Mouse (Mus musculus) midbrain, embryonic 11.5 days (tissue): ENCODE results near the gene Sorbs2. TPM values are rescaled to one million over a fixed set of nuclear protein-coding genes. Genes with fewer than 3 reads are reported as not detected.

Experiments
- ATAC-seq: fragments of 200-750 bp; cut with Nextera tagmentation; 2 replicates; pipeline ENCODE4 v1.8.0; 2017; ENCODE audit warnings: moderate TSS enrichment, moderate library complexity; ENCODE audit not compliant: low FRiP score
- DNase-seq: peaks from one replicate; pipeline ENCODE4 v3.0.0; 2015; ENCODE audit warnings: low spot score; ENCODE audit errors: missing footprints
- H3K27ac ChIP-seq: fragments of 300-500 bp; sonication (generic); 2 replicates; pipeline ENCODE4 v1.5.1; 2014; ENCODE audit warnings: low read depth, low read length
- H3K27me3 ChIP-seq: fragments of 300-500 bp; sonication (generic); 2 replicates; pipeline ENCODE4 v1.6.1; 2014; ENCODE audit warnings: mild to moderate bottlenecking, low read length, moderate library complexity, mixed read lengths; ENCODE audit not compliant: control insufficient read depth, insufficient read depth
- H3K36me3 ChIP-seq: fragments of 300-500 bp; sonication (generic); 2 replicates; pipeline ENCODE4 v1.6.1; 2014; ENCODE audit warnings: mild to moderate bottlenecking, low read length, moderate library complexity, mixed read lengths; ENCODE audit not compliant: control insufficient read depth, insufficient read depth
- H3K4me1 ChIP-seq: fragments of 300-500 bp; sonication (generic); 2 replicates; pipeline ENCODE4 v1.6.1; 2014; ENCODE audit warnings: low read length; ENCODE audit not compliant: control insufficient read depth, insufficient read depth
- H3K4me2 ChIP-seq: fragments of 300-500 bp; sonication (generic); 2 replicates; pipeline ENCODE4 v1.6.1; 2014; ENCODE audit warnings: mild to moderate bottlenecking, moderate library complexity
- H3K4me3 ChIP-seq: fragments of 300-500 bp; sonication (generic); 2 replicates; pipeline ENCODE4 v1.5.1; 2014; ENCODE audit warnings: low read depth, low read length
- H3K9ac ChIP-seq: fragments of 300-500 bp; sonication (generic); 2 replicates; pipeline ENCODE4 v1.6.1; 2014; ENCODE audit warnings: low read length
- H3K9me3 ChIP-seq: fragments of 300-500 bp; sonication (generic); 2 replicates; pipeline ENCODE4 v1.6.1; 2016; ENCODE audit warnings: low read length; ENCODE audit not compliant: control insufficient read depth
- WGBS: fragments of 180-500 bp; shearing (Covaris S2); extraction: QIAGEN DNeasy Blood & Tissue Kit; methylation state at CpG from one replicate; pipeline ENCODE4 v1.1.7; 2014; 5-methylcytosine and 5-hydroxymethylcytosine counted together
- polyA plus RNA-seq: library from polyadenylated mRNA; unstranded; fragments of >200 nt; fragmentation: Nextera tagmentation; extraction: Ambion mirVana; gene quantifications from 2 replicates; pipeline ENCODE4 v1.2.1, GENCODE M21; 2014

Gene Sorbs2
- polyA plus RNA-seq, 1 experiment from 2014 or later, result 79.8 TPM

DNA sequence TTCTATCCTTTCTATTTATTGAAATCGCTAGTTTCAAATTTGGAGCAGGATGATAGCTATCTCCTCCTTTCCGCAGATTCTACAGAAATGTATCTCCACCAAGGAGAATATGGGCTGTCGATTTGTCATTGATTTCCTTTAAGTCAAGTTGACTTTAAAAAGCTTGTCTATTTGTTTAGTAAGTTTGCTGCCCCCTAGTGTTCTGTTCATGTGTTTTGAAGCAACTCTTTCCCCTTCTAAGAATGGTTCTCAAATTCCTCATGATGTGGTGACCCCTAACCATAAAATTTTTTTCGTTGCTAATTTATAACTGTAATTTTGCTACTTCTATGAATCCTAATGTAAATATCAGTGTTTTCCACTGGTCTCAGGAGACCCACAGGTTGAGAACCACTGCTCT lies 273.0 kb downstream of the Sorbs2 start:
- H3K9ac ChIP-seq, result no peak overlapping the region
- H3K27ac ChIP-seq, result no peak overlapping the region
- no peaks in the 10 kb centered on the region for H3K9me3 ChIP-seq
- whole genome bisulfite sequencing, result 63% methylated on average over 4 of the region's 4 CpGs
- H3K4me2 ChIP-seq, result no peak overlapping the region
- H3K36me3 ChIP-seq, result peaks cover 6% of the 10 kb centered on the region; the same call in 1 of the 2 replicates
- H3K4me3 ChIP-seq, result no peak overlapping the region
- H3K27me3 ChIP-seq, result no peaks in the 10 kb centered on the region
- no peak for ATAC-seq
- no peaks in the 10 kb centered on the region for H3K4me1 ChIP-seq
- DNase-seq, result peak; percentile 91

DNA sequence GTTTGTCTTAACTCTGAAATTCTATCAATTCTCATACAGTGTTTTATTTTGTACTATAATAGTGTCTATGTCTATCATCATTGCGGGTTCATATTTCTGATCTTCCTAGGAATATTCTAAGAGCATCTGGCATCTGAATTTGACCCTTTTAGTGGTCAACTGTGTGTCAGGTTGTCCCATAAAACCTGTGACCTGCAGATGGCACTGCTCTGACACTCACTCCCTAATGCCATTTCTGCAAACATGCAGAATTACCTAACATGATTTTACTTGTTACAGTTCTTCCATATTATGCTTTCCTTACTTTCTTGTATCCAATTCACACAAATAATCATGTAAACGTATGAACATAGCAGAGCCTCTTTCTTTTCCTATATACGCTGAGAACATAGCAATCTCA lies 281.0 kb downstream of the Sorbs2 start:
- H3K4me2 ChIP-seq, result no peak overlapping the region
- no peak overlapping the region for H3K9ac ChIP-seq
- H3K36me3 ChIP-seq, result peaks cover 2% of the 10 kb centered on the region; the same call in 1 of the 2 replicates
- ATAC-seq (no peak), DNase-seq (no peak)
- no peak overlapping the region for H3K27ac ChIP-seq
- no peaks in the 10 kb centered on the region for H3K4me1 ChIP-seq
- no peaks in the 10 kb centered on the region for H3K9me3 ChIP-seq
- no peak overlapping the region for H3K4me3 ChIP-seq
- H3K27me3 ChIP-seq, result no peaks in the 10 kb centered on the region
- WGBS, result 88% methylated on average over 3 of the region's 3 CpGs

DNA sequence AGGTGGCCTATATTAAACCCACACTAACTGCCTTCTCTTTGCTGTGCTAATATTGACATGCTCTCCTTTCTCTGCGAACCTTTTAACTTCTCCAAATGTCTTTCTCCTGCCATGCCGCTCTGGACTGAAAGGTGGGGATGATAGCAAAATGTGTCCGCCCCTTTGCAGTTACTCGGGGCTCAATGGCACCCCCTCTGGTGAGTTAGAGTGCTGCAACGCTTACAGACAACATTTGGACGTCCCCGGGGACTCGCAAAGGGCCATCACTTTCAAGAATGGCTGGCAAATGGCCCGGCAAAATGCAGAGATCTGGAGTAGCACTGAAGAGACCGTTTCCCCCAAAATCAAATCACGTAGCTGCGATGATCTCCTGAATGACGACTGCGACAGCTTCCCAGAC lies 287.3 kb downstream of the Sorbs2 start:
- WGBS, result 87% methylated on average over 14 of the region's 14 CpGs
- H3K36me3 ChIP-seq, result no peaks in the 10 kb centered on the region
- DNase-seq, result peak; percentile 84

DNA sequence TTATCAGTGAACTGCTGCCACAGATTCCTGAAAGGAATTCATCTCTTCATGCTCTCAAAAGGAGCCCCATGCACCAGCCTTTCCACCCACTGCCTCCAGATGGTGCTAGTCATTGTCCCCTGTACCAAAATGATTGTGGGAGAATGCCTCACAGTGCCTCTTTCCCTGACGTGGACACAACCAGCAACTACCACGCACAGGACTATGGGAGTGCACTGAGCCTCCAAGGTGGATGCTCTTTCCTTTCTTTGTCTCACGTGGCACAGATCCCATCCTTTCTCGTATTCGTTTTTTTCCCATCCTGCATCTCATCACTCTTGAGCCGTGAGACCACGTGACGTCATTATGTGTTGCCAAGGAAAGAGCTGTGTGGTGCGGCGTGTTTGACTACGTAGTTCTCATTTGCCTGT lies 288.7 kb downstream of the Sorbs2 start:
- no peak overlapping the region for H3K4me2 ChIP-seq
- WGBS, result 58% methylated on average over 11 of the region's 11 CpGs
- no peak overlapping the region for H3K9ac ChIP-seq
- H3K9me3 ChIP-seq, result no peaks in the 10 kb centered on the region
- peak; percentile 69 for ATAC-seq
- H3K4me1 ChIP-seq, result no peaks in the 10 kb centered on the region
- no peaks in the 10 kb centered on the region for H3K27me3 ChIP-seq
- no peak overlapping the region for H3K27ac ChIP-seq
- peak; percentile 89 for DNase-seq
- H3K4me3 ChIP-seq, result no peak overlapping the region
- no peaks in the 10 kb centered on the region for H3K36me3 ChIP-seq

More for the DNA sequence above, 287.3 kb downstream of the Sorbs2 start:
- ATAC-seq, result no peak
- Histone ChIP-seq H3K9me3 (no peaks in the 10 kb centered on the region), H3K9ac (no peak overlapping the region), H3K4me2 (no peak overlapping the region), H3K27me3 (no peaks in the 10 kb centered on the region), H3K4me1 (no peaks in the 10 kb centered on the region), H3K27ac (no peak overlapping the region), H3K4me3 (no peak overlapping the region)

DNA sequence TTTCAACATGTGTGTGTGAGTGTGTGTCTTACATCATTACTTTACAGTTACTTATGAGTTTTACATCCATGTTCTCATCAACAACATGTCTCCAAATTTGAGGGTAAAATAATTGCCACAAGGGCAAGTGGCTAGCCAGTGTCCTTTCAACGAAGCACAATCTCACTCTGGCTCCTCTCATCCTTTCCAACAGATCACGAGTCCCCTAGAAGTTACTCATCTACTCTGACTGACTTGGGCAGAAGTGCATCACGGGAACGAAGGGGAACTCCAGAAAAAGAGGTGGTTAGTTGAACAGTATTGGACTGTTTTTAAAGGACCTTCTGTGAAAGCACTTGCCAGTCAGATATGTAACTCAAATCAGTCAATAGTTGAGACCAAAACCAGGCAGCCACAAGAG lies 291.9 kb downstream of the Sorbs2 start:
- H3K27ac ChIP-seq, result no peak overlapping the region
- WGBS, result 92% methylated on average over 4 of the region's 4 CpGs
- ATAC-seq, result no peak
- H3K9ac ChIP-seq, result no peak overlapping the region
- H3K4me2 ChIP-seq, result no peak overlapping the region
- no peak for DNase-seq
- no peaks in the 10 kb centered on the region for H3K27me3 ChIP-seq
- no peaks in the 10 kb centered on the region for H3K4me1 ChIP-seq
- no peak overlapping the region for H3K4me3 ChIP-seq
- H3K9me3 ChIP-seq, result no peaks in the 10 kb centered on the region
- H3K36me3 ChIP-seq, result 0 out of 2 replicates have a peak, but pooled peaks cover 2% of the 10 kb centered on the region

DNA sequence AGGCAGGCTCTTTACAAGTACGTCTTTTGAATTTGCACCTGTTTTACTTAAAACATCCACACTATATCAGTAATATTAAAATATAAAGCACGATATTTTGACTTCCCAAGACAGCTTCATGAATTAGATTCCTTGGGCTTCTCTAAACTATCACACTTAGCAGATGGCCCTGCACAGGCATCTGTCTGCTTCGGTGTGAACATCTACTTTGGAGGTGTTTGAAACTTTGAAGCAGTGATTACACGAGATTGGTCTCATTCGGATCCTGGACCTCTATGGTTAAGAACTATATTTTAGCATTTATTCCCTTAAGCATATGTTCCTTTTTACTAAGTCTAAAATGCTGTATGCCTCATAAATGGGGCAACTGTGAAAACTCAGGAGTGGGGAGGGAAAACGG lies 301.0 kb downstream of the Sorbs2 start:
- DNase-seq (no peak), ATAC-seq (no peak)
- peaks cover 11% of the 10 kb centered on the region; the same call in 1 of the 2 replicates for H3K36me3 ChIP-seq
- H3K4me1 ChIP-seq, result no peaks in the 10 kb centered on the region
- no peaks in the 10 kb centered on the region for H3K27me3 ChIP-seq
- H3K4me3 ChIP-seq, result no peak overlapping the region
- H3K9me3 ChIP-seq, result no peaks in the 10 kb centered on the region
- H3K9ac ChIP-seq, result no peak overlapping the region
- 93% methylated on average over 6 of the region's 6 CpGs for WGBS
- H3K4me2 ChIP-seq, result no peak overlapping the region
- no peak overlapping the region for H3K27ac ChIP-seq

DNA sequence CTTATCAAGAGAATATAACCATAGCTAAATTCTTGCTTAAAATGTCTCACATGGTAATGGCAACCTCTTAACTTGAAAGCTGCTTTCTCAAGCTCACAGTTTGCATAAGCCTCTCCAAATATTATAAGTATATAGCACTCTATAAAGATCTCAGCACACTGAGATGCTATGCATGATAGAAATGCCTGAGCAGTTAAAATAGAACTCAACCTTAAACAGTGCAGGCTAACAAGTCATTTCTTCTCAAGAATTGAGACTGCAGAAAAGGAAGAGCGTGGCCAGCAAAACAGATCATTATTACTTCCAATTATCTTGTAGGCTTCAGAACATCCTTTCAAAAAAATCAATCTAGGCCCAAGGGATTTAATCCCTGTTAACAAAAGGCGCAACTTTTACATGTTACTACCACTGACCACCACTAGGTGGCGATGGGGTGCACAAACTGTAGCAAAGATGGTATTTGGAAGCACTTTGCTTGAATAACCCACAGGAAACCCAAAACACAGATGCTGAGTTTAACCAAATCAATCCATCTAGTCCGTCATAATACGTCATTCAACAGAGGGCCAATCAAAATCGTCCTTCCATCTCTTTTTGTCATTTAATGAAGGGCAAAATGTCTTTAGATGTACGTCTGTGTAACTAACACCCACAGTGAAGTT lies 309.3 kb downstream of the Sorbs2 start:
- Histone ChIP-seq H3K4me2 (no peak overlapping the region), H3K27me3 (no peaks in the 10 kb centered on the region), H3K9ac (no peak overlapping the region), H3K27ac (no peak overlapping the region), H3K4me3 (no peak overlapping the region), H3K36me3 (no peaks in the 10 kb centered on the region), H3K9me3 (no peaks in the 10 kb centered on the region), H3K4me1 (no peaks in the 10 kb centered on the region)
- peak; percentile 97 for DNase-seq
- 0 out of 2 replicates have a peak, but pooled peaks have one; percentile 27 for ATAC-seq
- WGBS, result 24% methylated on average over 7 of the region's 7 CpGs

DNA sequence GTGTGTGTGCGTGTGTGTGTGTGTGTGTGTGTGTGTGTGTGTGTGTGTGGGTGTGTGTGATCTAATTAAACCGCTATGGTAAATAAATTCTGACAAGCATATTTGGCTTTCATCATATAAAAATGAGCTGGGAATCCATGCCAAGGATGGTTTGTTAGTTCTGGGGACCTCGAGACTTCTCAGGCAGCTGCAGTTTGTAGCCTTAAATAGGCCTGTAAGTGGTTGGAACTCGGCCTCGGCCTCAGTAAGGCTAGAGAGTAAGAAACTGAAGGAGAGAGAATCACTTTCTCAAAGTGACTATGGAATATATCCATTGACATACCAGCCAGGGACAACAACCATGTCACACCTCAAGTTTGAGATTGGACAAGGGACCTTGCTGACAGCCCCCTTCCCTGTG lies 314.1 kb downstream of the Sorbs2 start:
- no peaks in the 10 kb centered on the region for H3K9me3 ChIP-seq
- WGBS, result 81% methylated on average over 5 of the region's 5 CpGs
- H3K9ac ChIP-seq, result no peak overlapping the region
- H3K4me2 ChIP-seq, result no peak overlapping the region
- H3K4me3 ChIP-seq, result no peak overlapping the region
- H3K27ac ChIP-seq, result no peak overlapping the region
- DNase-seq, result peak; percentile 21
- no peak for ATAC-seq
- H3K36me3 ChIP-seq, result no peaks in the 10 kb centered on the region
- no peaks in the 10 kb centered on the region for H3K4me1 ChIP-seq
- no peaks in the 10 kb centered on the region for H3K27me3 ChIP-seq

DNA sequence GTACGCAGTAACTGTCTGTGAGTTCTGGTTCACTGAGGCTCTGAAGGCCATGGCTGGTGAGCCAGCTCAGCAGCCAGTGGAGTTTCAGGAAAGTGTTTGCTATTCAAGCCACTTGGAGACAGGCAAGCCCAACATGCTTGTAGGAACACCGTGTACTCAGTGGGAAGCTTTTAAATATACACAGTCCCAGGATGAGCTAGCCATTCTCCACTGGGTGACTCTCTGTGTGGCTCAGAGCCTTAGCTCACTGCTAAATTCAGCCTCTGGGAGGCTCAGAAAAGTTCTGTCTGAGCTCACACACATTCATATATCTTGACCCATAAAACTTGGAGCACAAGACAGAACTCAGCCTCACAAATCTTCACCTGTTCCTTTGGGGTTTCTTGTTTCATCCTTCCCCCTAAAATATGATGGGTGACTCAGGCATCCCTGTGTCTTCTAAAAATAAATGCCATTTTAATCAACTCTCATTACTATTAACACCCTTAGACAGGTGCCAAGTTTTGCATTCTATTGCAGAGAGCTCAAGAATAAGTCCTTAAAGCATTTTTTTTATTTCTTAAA lies 322.5 kb downstream of the Sorbs2 start:
- Histone ChIP-seq H3K4me3 (no peak overlapping the region), H3K9ac (no peak overlapping the region), H3K27me3 (no peaks in the 10 kb centered on the region), H3K27ac (no peak overlapping the region), H3K9me3 (no peaks in the 10 kb centered on the region), H3K36me3 (no peaks in the 10 kb centered on the region), H3K4me1 (no peaks in the 10 kb centered on the region), H3K4me2 (no peak overlapping the region)
- ATAC-seq (no peak), DNase-seq (peak; percentile 6)
- 88% methylated on average over 2 of the region's 2 CpGs for WGBS
